Mouse (Mus musculus): ENCODE results near the gene Adamts8. TPM values are rescaled to one million over a fixed set of nuclear protein-coding genes. Genes with fewer than 3 reads are reported as not detected.

The Adamts8 gene
- polyA plus RNA-seq, 1 experiment from 2014 or later: 4.1 TPM

- no peaks in the 10 kb centered on the region for H3K9me3 ChIP-seq (ENCODE audit: control insufficient read depth, low read length)
- no peak overlapping the region for H3K9ac ChIP-seq (ENCODE audit: low read depth, low read length)
- H3K27me3 ChIP-seq (replicated peaks; ENCODE audit: control insufficient read depth, insufficient read depth, low read length): no peaks in the 10 kb centered on the region
- H3K4me1 ChIP-seq (ENCODE audit: control insufficient read depth, insufficient read depth, low read length): peaks cover 7% of the 10 kb centered on the region
- peak overlapping the region; percentile 59 for H3K27ac ChIP-seq (replicated peaks; ENCODE audit: low read depth, low read length)
- H3K36me3 ChIP-seq (ENCODE audit: control insufficient read depth, insufficient read depth, low read length): no peaks in the 10 kb centered on the region
- WGBS: 47% methylated on average over 11 of the region's 11 CpGs
- no peak overlapping the region for H3K4me2 ChIP-seq (ENCODE audit: low read depth, low read length)
- DNase-seq (ENCODE audit: low spot score): peak; percentile 94
- H3K4me3 ChIP-seq (ENCODE audit: low read depth, low read length): no peak overlapping the region
- ATAC-seq (ENCODE audit: low read depth): peak; percentile 94
These were observed 34.1 kb downstream of the Adamts8 start for GRCm38 (mm10) chr9:30976339-30977023.

- Histone ChIP-seq H3K9ac (ENCODE audit: low read depth, low read length) (no peak overlapping the region), H3K9me3 (ENCODE audit: control insufficient read depth, low read length) (no peaks in the 10 kb centered on the region), H3K36me3 (ENCODE audit: control insufficient read depth, insufficient read depth, low read length) (no peaks in the 10 kb centered on the region), H3K4me3 (ENCODE audit: low read depth, low read length) (no peak overlapping the region), H3K27me3 (replicated peaks; ENCODE audit: control insufficient read depth, insufficient read depth, low read length) (no peaks in the 10 kb centered on the region), H3K4me1 (ENCODE audit: control insufficient read depth, insufficient read depth, low read length) (peaks cover 7% of the 10 kb centered on the region), H3K27ac (replicated peaks; ENCODE audit: low read depth, low read length) (no peak overlapping the region), H3K4me2 (ENCODE audit: low read depth, low read length) (no peak overlapping the region)
- DNase-seq (ENCODE audit: low spot score) (no peak), ATAC-seq (ENCODE audit: low read depth) (no peak)
- WGBS: 69% methylated on average over 2 of the region's 2 CpGs
These were observed 38.1 kb downstream of the Adamts8 start for GRCm38 (mm10) chr9:30980467-30980866.

- H3K36me3 ChIP-seq (ENCODE audit: control insufficient read depth, insufficient read depth, low read length): no peaks in the 10 kb centered on the region
- no peak overlapping the region for H3K4me3 ChIP-seq (ENCODE audit: low read depth, low read length)
- peaks cover 6% of the 10 kb centered on the region; the same call in 1 of the 2 replicates for H3K4me1 ChIP-seq (ENCODE audit: control insufficient read depth, insufficient read depth, low read length)
- H3K27me3 ChIP-seq (replicated peaks; ENCODE audit: control insufficient read depth, insufficient read depth, low read length): no peaks in the 10 kb centered on the region
- DNase-seq (ENCODE audit: low spot score): peak; percentile 91
- H3K9ac ChIP-seq (ENCODE audit: low read depth, low read length): no peak overlapping the region
- peak; percentile 86 for ATAC-seq (ENCODE audit: low read depth)
- H3K9me3 ChIP-seq (ENCODE audit: control insufficient read depth, low read length): no peaks in the 10 kb centered on the region
- H3K4me2 ChIP-seq (ENCODE audit: low read depth, low read length): no peak overlapping the region
- 18% methylated on average over 6 of the region's 6 CpGs for WGBS
- no peak overlapping the region for H3K27ac ChIP-seq (replicated peaks; ENCODE audit: low read depth, low read length)
These were observed 43.4 kb downstream of the Adamts8 start for GRCm38 (mm10) chr9:30985782-30986181.

GRCm38 (mm10) chr9:30993106-30993505 is 50.7 kb downstream of the Adamts8 start:
- Histone ChIP-seq H3K27me3 (replicated peaks; ENCODE audit: control insufficient read depth, insufficient read depth, low read length) (no peaks in the 10 kb centered on the region), H3K4me3 (ENCODE audit: low read depth, low read length) (no peak overlapping the region), H3K4me1 (ENCODE audit: control insufficient read depth, insufficient read depth, low read length) (no peaks in the 10 kb centered on the region), H3K4me2 (ENCODE audit: low read depth, low read length) (no peak overlapping the region), H3K9ac (ENCODE audit: low read depth, low read length) (no peak overlapping the region), H3K9me3 (ENCODE audit: control insufficient read depth, low read length) (no peaks in the 10 kb centered on the region), H3K27ac (replicated peaks; ENCODE audit: low read depth, low read length) (no peak overlapping the region), H3K36me3 (ENCODE audit: control insufficient read depth, insufficient read depth, low read length) (no peaks in the 10 kb centered on the region)
- DNase-seq (ENCODE audit: low spot score): no peak
- WGBS: 90% methylated on average over 5 of the region's 5 CpGs
- no peak for ATAC-seq (ENCODE audit: low read depth)

GRCm38 (mm10) chr9:30996590-30997562 is 54.5 kb downstream of the Adamts8 start:
- H3K9ac ChIP-seq (ENCODE audit: low read depth, low read length): no peak overlapping the region
- no peaks in the 10 kb centered on the region for H3K4me1 ChIP-seq (ENCODE audit: control insufficient read depth, insufficient read depth, low read length)
- H3K4me3 ChIP-seq (ENCODE audit: low read depth, low read length): no peak overlapping the region
- no peak overlapping the region for H3K27ac ChIP-seq (replicated peaks; ENCODE audit: low read depth, low read length)
- peak; percentile 42 for DNase-seq (ENCODE audit: low spot score)
- H3K9me3 ChIP-seq (ENCODE audit: control insufficient read depth, low read length): no peaks in the 10 kb centered on the region
- no peaks in the 10 kb centered on the region for H3K36me3 ChIP-seq (ENCODE audit: control insufficient read depth, insufficient read depth, low read length)
- WGBS: 61% methylated on average over 12 of the region's 12 CpGs
- H3K4me2 ChIP-seq (ENCODE audit: low read depth, low read length): no peak overlapping the region
- no peaks in the 10 kb centered on the region for H3K27me3 ChIP-seq (replicated peaks; ENCODE audit: control insufficient read depth, insufficient read depth, low read length)
- peak; percentile 55; the same call in 1 of the 2 replicates for ATAC-seq (ENCODE audit: low read depth)

GRCm38 (mm10) chr9:31000641-31001040 is 58.3 kb downstream of the Adamts8 start:
- Histone ChIP-seq H3K4me1 (ENCODE audit: control insufficient read depth, insufficient read depth, low read length) (no peaks in the 10 kb centered on the region), H3K27ac (replicated peaks; ENCODE audit: low read depth, low read length) (no peak overlapping the region), H3K4me3 (ENCODE audit: low read depth, low read length) (no peak overlapping the region), H3K4me2 (ENCODE audit: low read depth, low read length) (no peak overlapping the region), H3K9me3 (ENCODE audit: control insufficient read depth, low read length) (no peaks in the 10 kb centered on the region), H3K36me3 (ENCODE audit: control insufficient read depth, insufficient read depth, low read length) (no peaks in the 10 kb centered on the region), H3K27me3 (replicated peaks; ENCODE audit: control insufficient read depth, insufficient read depth, low read length) (no peaks in the 10 kb centered on the region), H3K9ac (ENCODE audit: low read depth, low read length) (no peak overlapping the region)
- no peak for DNase-seq (ENCODE audit: low spot score)
- no peak for ATAC-seq (ENCODE audit: low read depth)
- 69% methylated on average over 10 of the region's 10 CpGs for WGBS

GRCm38 (mm10) chr9:31002528-31002927 is 60.2 kb downstream of the Adamts8 start:
- Histone ChIP-seq H3K9me3 (ENCODE audit: control insufficient read depth, low read length) (no peaks in the 10 kb centered on the region), H3K4me2 (ENCODE audit: low read depth, low read length) (no peak overlapping the region), H3K27me3 (replicated peaks; ENCODE audit: control insufficient read depth, insufficient read depth, low read length) (no peaks in the 10 kb centered on the region), H3K4me3 (ENCODE audit: low read depth, low read length) (no peak overlapping the region), H3K36me3 (ENCODE audit: control insufficient read depth, insufficient read depth, low read length) (no peaks in the 10 kb centered on the region), H3K4me1 (ENCODE audit: control insufficient read depth, insufficient read depth, low read length) (no peaks in the 10 kb centered on the region), H3K27ac (replicated peaks; ENCODE audit: low read depth, low read length) (no peak overlapping the region), H3K9ac (ENCODE audit: low read depth, low read length) (no peak overlapping the region)
- ATAC-seq (ENCODE audit: low read depth): no peak
- WGBS: 72% methylated on average over 4 of the region's 4 CpGs
- no peak for DNase-seq (ENCODE audit: low spot score)

GRCm38 (mm10) chr9:31009334-31009733 is 67.0 kb downstream of the Adamts8 start:
- 77% methylated on average over 2 of the region's 2 CpGs for WGBS
- DNase-seq (ENCODE audit: low spot score) (no peak), ATAC-seq (ENCODE audit: low read depth) (no peak)
- H3K27me3 ChIP-seq (replicated peaks; ENCODE audit: control insufficient read depth, insufficient read depth, low read length): no peaks in the 10 kb centered on the region
- no peak overlapping the region for H3K9ac ChIP-seq (ENCODE audit: low read depth, low read length)
- H3K36me3 ChIP-seq (ENCODE audit: control insufficient read depth, insufficient read depth, low read length): no peaks in the 10 kb centered on the region
- H3K4me3 ChIP-seq (ENCODE audit: low read depth, low read length): no peak overlapping the region
- H3K4me2 ChIP-seq (ENCODE audit: low read depth, low read length): no peak overlapping the region
- H3K4me1 ChIP-seq (ENCODE audit: control insufficient read depth, insufficient read depth, low read length): no peaks in the 10 kb centered on the region
- no peaks in the 10 kb centered on the region for H3K9me3 ChIP-seq (ENCODE audit: control insufficient read depth, low read length)
- H3K27ac ChIP-seq (replicated peaks; ENCODE audit: low read depth, low read length): no peak overlapping the region
